ENCODE assay signal across 20 mouse cellular contexts in genomic region chr15:96972706-96973274, GRCm38 (mm10).
DNase-seq lines count a peak whose midpoint lies in the region; ATAC-seq and TF ChIP-seq lines count a peak whose summit lies in the region.
"Had no signal": no experiment of that assay in that cellular context is flagged by ENCODE, and none has a peak within 500 bp of the region (broad histone marks: within the 10 kb centered on the region; RNA-seq: fewer than 3 reads in every experiment).

No protein-coding gene starts in this region.

- peak; percentile 55 for DNase-seq in heart, adult 11 months
- DNase-seq in heart, postnatal 4 days = no peak
- no peak for DNase-seq in heart, adult 2 months
- peak; percentile 66 for DNase-seq in lung, embryonic 14.5 days
- no peak for DNase-seq in lung, adult 18-20 months
- DNase-seq in midbrain, embryonic 11.5 days (ENCODE audit: low spot score, missing footprints) = peak; percentile 17
- DNase-seq: adrenal gland, postnatal 10 days; cerebellum, adult 11 months; cerebellum, adult 8-10 months; cerebellum, postnatal 14 days; embryo, embryonic 11 days; gastrocnemius, postnatal 10 days; heart, postnatal 14 days had no signal

- no peak for TF ChIP-seq CTCF in heart, adult 2 months (IDR thresholded peaks at IDR 0.05)
- TF ChIP-seq CTCF in lung, embryonic 14.5 days (IDR thresholded peaks at IDR 0.05; ENCODE audit: low read depth) = no peak

- peak overlapping the region; percentile 43 for H3K27ac ChIP-seq in heart, embryonic 13.5 days (replicated peaks)
- H3K27ac ChIP-seq in heart, adult 2 months = no peak overlapping the region
- peak overlapping the region; percentile 65 for H3K27ac ChIP-seq in lung, embryonic 14.5 days (ENCODE audit: low read depth)
- H3K27ac ChIP-seq in midbrain, embryonic 11.5 days (ENCODE audit: low read depth, low read length) = no peak overlapping the region
- H3K27ac ChIP-seq in midbrain, embryonic 15.5 days = no peak overlapping the region
- H3K27ac ChIP-seq: embryonic facial prominence, embryonic 12.5 days; forebrain, embryonic 12.5 days; hindbrain, embryonic 10.5 days; hindbrain, embryonic 14.5 days had no signal

- H3K27me3 ChIP-seq in heart, embryonic 13.5 days (replicated peaks) = no peaks in the 10 kb centered on the region
- no peaks in the 10 kb centered on the region for H3K27me3 ChIP-seq in heart, adult 2 months (ENCODE audit: control insufficient read depth, insufficient read depth, low read length)
- H3K27me3 ChIP-seq in lung, embryonic 14.5 days (ENCODE audit: insufficient read depth, low read length) = no peaks in the 10 kb centered on the region
- H3K27me3 ChIP-seq in midbrain, embryonic 11.5 days (ENCODE audit: control insufficient read depth, insufficient read depth, low read length) = no peaks in the 10 kb centered on the region
- H3K27me3 ChIP-seq in midbrain, embryonic 15.5 days (replicated peaks) = no peaks in the 10 kb centered on the region
- H3K27me3 ChIP-seq: embryonic facial prominence, embryonic 12.5 days; forebrain, embryonic 12.5 days had no signal

- intact Hi-C loops in heart, adult 2 months (cut with DNase I) = no loop called here

- TF ChIP-seq EP300 in heart, adult 2 months (IDR thresholded peaks at IDR 0.05; ENCODE audit: insufficient read depth, low read depth, low read length) = no peak

- no peaks in the 10 kb centered on the region for H3K79me2 ChIP-seq in heart, adult 2 months (replicated peaks; ENCODE audit: control insufficient read depth, insufficient read depth, low read length)

- H3K9ac ChIP-seq in heart, embryonic 13.5 days = no peak overlapping the region
- no peak overlapping the region for H3K9ac ChIP-seq in heart, adult 2 months (ENCODE audit: low read depth, low read length)
- H3K9ac ChIP-seq in lung, embryonic 14.5 days = no peak overlapping the region
- H3K9ac ChIP-seq in midbrain, embryonic 11.5 days (ENCODE audit: low read length) = no peak overlapping the region
- H3K9ac ChIP-seq in midbrain, embryonic 15.5 days = no peak overlapping the region
- H3K9ac ChIP-seq: embryonic facial prominence, embryonic 12.5 days; forebrain, embryonic 12.5 days; hindbrain, embryonic 14.5 days had no signal

- 66% methylated on average over 3 of the region's 3 CpGs for WGBS in heart, embryonic 13.5 days
- 83% methylated on average over 3 of the region's 3 CpGs for WGBS in heart, adult 2 months
- 35% methylated on average over 3 of the region's 3 CpGs for WGBS in lung, embryonic 14.5 days
- 97% methylated on average over 3 of the region's 3 CpGs for WGBS in midbrain, embryonic 11.5 days
- WGBS in midbrain, embryonic 15.5 days = 94% methylated on average over 3 of the region's 3 CpGs

- no peak for ATAC-seq in heart, embryonic 13.5 days (ENCODE audit: extremely low read depth, insufficient number of reproducible peaks, low FRiP score, low TSS enrichment)
- peak; percentile 87 for ATAC-seq in lung, embryonic 14.5 days (ENCODE audit: insufficient read depth)
- ATAC-seq in midbrain, embryonic 11.5 days (ENCODE audit: low FRiP score) = no peak
- ATAC-seq in midbrain, embryonic 15.5 days (replicated peaks) = no peak
- ATAC-seq: forebrain, embryonic 16.5 days had no signal

- no peak for TF ChIP-seq POLR2A in heart, adult 2 months (IDR thresholded peaks at IDR 0.05; ENCODE audit: insufficient read depth, low read depth, low read length)

- H3K9me3 ChIP-seq in heart, embryonic 13.5 days = peaks cover 5% of the 10 kb centered on the region; the same call in 1 of the 2 replicates
- H3K9me3 ChIP-seq in lung, embryonic 14.5 days (ENCODE audit: low read depth, low read length) = no peaks in the 10 kb centered on the region
- no peaks in the 10 kb centered on the region for H3K9me3 ChIP-seq in midbrain, embryonic 11.5 days (ENCODE audit: control insufficient read depth, low read length)
- no peaks in the 10 kb centered on the region for H3K9me3 ChIP-seq in midbrain, embryonic 15.5 days
- H3K9me3 ChIP-seq: embryonic facial prominence, embryonic 12.5 days; forebrain, embryonic 12.5 days had no signal

- no peaks in the 10 kb centered on the region for H3K36me3 ChIP-seq in heart, embryonic 13.5 days
- no peaks in the 10 kb centered on the region for H3K36me3 ChIP-seq in heart, adult 2 months (ENCODE audit: control insufficient read depth, insufficient read depth, low read length)
- no peaks in the 10 kb centered on the region for H3K36me3 ChIP-seq in lung, embryonic 14.5 days (ENCODE audit: insufficient read depth)
- H3K36me3 ChIP-seq in midbrain, embryonic 11.5 days (ENCODE audit: control insufficient read depth, insufficient read depth, low read length) = no peaks in the 10 kb centered on the region
- no peaks in the 10 kb centered on the region for H3K36me3 ChIP-seq in midbrain, embryonic 15.5 days (replicated peaks)
- H3K36me3 ChIP-seq: embryonic facial prominence, embryonic 12.5 days; forebrain, embryonic 12.5 days; hindbrain, embryonic 10.5 days had no signal

- H3K4me3 ChIP-seq in heart, embryonic 13.5 days = no peak overlapping the region
- H3K4me3 ChIP-seq in heart, adult 2 months = no peak overlapping the region
- H3K4me3 ChIP-seq in lung, embryonic 14.5 days (ENCODE audit: low read depth, low read length) = no peak overlapping the region
- H3K4me3 ChIP-seq in midbrain, embryonic 11.5 days (ENCODE audit: low read depth, low read length) = no peak overlapping the region
- no peak overlapping the region for H3K4me3 ChIP-seq in midbrain, embryonic 15.5 days
- H3K4me3 ChIP-seq: embryonic facial prominence, embryonic 12.5 days; forebrain, embryonic 12.5 days; hindbrain, embryonic 10.5 days had no signal

- H3K4me2 ChIP-seq in heart, embryonic 13.5 days = no peak overlapping the region
- no peak overlapping the region for H3K4me2 ChIP-seq in lung, embryonic 14.5 days
- H3K4me2 ChIP-seq in midbrain, embryonic 11.5 days = no peak overlapping the region
- H3K4me2 ChIP-seq in midbrain, embryonic 15.5 days = no peak overlapping the region
- H3K4me2 ChIP-seq: embryonic facial prominence, embryonic 12.5 days; forebrain, embryonic 12.5 days; hindbrain, embryonic 14.5 days had no signal

- H3K4me1 ChIP-seq in heart, embryonic 13.5 days = peaks cover 31% of the 10 kb centered on the region
- no peaks in the 10 kb centered on the region for H3K4me1 ChIP-seq in heart, adult 2 months (ENCODE audit: control insufficient read depth, insufficient read depth, low read length)
- peaks cover 5% of the 10 kb centered on the region; the same call in 1 of the 2 replicates for H3K4me1 ChIP-seq in lung, embryonic 14.5 days (ENCODE audit: insufficient read depth)
- no peaks in the 10 kb centered on the region for H3K4me1 ChIP-seq in midbrain, embryonic 11.5 days (ENCODE audit: control insufficient read depth, insufficient read depth, low read length)
- H3K4me1 ChIP-seq in midbrain, embryonic 15.5 days = no peaks in the 10 kb centered on the region
- H3K4me1 ChIP-seq: forebrain, embryonic 12.5 days; hindbrain, embryonic 10.5 days had no signal

Comparison
In these comparisons a context has a peak if more than half of its experiments do, and no peak if none do; other contexts are left out.
1. DNase-seq: peak in heart, adult 11 months (single experiment), lung, embryonic 14.5 days (single experiment) and midbrain, embryonic 11.5 days (single experiment); none in heart, postnatal 4 days (single experiment), heart, adult 2 months (0 of 2) and lung, adult 18-20 months (0 of 2).
2. H3K27ac ChIP-seq: peak in heart, embryonic 13.5 days (single experiment) and lung, embryonic 14.5 days (single experiment); none in heart, adult 2 months (single experiment), midbrain, embryonic 11.5 days (single experiment) and midbrain, embryonic 15.5 days (single experiment).